Mouse (Mus musculus) brown adipose tissue, adult 24 weeks (tissue): ENCODE measurements around the gene Dtnb. TPM values are rescaled to one million over a fixed set of nuclear protein-coding genes. Genes with fewer than 3 reads are reported as not detected.

Experiments used
- H3K27ac ChIP-seq: fragments of 200-500 bp; replicated peaks from 2 replicates; pipeline ENCODE4 v1.5.1; 2012; ENCODE audit warnings: low read depth, mild to moderate bottlenecking, low read length
- H3K4me1 ChIP-seq: fragments of 200-500 bp; 2 replicates; pipeline ENCODE4 v1.6.1; 2012; ENCODE audit warnings: low read length, mixed read lengths; ENCODE audit not compliant: control insufficient read depth, insufficient read depth, insufficient read length
- H3K4me3 ChIP-seq: fragments of 200-500 bp; 2 replicates; pipeline ENCODE4 v1.5.1; 2012; ENCODE audit warnings: low read depth, mild to moderate bottlenecking, low read length, moderate library complexity; ENCODE audit not compliant: insufficient read depth
- polyA plus RNA-seq: library from polyadenylated mRNA; stranded (reverse); fragments of >200 nt; gene quantifications from 2 replicates; pipeline ENCODE4 v1.2.4, GENCODE M21; 2012; ENCODE audit not compliant: missing spikeins, insufficient read depth, insufficient read length

Dtnb gene
- polyA plus RNA-seq, 1 experiment = 2.0 TPM

DNA sequence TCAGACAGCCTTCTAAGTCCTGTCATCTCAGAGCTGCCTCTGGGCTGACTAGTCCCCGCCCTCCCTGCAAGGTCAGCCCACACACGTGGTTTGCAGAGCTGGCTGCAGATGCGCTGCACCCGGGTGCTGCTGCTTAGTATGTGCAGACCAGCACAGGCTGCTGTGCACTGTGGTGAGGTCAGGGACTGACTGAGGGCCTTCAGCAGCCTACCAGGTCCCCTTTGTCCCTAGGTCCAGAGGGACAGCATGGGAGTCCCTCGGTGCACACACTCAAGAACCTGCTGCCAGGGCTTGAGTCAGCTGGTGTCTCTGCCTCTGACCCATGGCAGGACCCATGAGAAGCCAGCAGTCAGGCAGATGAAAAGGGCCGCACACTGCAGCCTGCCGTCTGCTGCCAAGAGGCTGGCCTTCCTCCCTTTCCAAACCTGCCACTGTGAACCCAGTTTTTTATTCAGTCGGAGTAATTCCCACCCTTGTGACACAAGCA is 208.3 kb downstream of the Dtnb start:
- Histone ChIP-seq H3K4me1 (peaks cover 16% of the 10 kb centered on the region), H3K27ac (peak overlapping the region; percentile 32), H3K4me3 (no peak overlapping the region)

DNA sequence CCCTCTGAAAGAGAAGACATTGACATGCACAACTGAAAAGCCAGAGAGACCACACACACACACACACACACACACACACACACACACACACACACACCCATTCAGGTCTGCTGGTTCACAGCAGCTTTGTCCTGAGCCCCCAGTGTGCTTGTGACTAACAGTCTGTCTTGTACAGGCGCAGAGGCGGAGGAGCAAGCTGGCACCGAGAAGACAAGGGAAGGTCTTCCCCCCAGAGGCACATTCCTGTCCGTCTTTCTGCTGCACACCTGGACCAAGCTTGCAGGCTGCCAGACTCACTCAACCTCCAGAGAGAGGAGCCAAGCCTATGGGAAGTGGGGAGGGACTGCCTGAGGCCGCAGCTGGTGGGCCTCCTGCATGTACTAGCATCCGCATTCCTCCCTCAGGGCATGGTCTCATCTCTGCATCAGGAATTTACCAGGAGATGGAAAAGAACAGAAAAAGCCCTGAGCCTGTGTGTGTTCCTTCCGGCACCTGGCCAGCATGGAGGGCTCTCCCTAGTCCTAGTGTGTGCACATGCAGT is 208.8 kb downstream of the Dtnb start:
- no peak overlapping the region for H3K4me3 ChIP-seq
- H3K27ac ChIP-seq = peak overlapping the region; percentile 32
- peaks cover 16% of the 10 kb centered on the region for H3K4me1 ChIP-seq

DNA sequence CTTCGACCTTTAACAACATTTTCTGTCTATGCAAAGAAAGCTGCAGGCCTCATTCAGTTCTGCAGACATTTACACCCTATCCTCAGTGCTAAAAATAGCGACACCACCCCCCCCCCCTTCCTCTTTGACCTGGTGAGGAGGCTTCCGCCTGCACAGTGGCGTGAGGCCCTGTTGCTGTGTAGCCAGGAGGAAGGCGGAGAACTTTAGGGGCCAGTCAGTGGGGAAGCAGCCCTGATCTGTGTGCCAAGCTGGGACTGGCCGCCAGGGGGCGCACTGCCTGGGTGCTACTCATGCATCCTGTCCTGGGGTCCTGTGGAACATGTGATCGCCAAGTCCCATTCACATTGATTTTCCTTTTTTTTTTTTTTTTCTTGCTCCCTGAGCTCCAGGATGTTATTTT is 209.3 kb downstream of the Dtnb start:
- Histone ChIP-seq H3K27ac (peak overlapping the region; percentile 32), H3K4me1 (peaks cover 16% of the 10 kb centered on the region), H3K4me3 (no peak overlapping the region)

DNA sequence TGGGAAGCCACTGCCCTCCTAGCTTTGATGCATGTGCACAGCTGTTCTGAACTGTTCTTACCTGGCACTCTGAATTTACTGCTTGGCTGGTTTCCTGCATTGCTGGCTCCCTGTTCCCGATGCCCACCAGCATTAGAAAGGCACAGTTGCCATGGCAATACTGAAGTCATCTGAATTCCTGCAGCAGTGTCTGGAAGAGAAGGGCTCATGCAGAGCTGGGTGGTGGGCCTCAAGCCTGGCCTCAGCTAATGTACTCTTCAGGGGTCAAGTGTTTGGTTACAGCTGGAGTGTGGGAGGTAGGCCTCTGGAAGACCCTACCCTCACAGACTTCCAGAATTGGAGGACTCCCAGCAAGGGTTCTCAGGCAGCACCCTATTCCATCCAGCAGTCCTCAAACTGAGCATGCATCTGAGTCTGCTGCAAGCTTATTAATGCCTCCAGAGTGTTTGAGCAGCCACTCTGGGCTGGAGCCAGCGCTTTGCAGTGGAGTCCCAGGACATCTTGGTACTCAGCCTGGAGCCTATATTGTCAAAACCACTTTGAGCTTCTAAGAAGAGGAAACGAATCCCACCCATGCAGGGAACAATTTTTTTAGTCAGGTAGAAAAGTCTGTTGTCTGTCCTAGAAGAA is 211.1 kb downstream of the Dtnb start:
- Histone ChIP-seq H3K27ac (no peak overlapping the region), H3K4me3 (no peak overlapping the region), H3K4me1 (peaks cover 16% of the 10 kb centered on the region)

DNA sequence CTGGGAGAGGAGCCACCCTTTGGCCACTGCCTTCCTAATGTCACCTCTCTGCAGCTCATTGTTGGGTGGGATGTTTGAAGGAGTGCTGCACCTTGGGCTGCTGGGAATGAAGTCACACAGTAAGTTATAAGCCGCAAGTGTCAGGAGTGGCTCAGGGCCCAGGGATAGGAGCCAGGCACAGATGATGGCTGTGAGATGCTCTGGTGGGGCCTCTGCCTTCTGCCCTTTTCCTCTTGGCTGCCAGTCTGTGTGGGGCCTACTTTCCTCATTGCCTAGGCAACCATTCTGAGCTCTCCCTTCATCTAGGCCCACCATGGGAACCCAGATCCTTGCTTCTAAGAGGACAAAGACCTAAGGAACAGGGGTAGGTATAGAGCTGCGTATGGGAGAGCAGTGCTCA is 212.1 kb downstream of the Dtnb start:
- H3K27ac ChIP-seq = no peak overlapping the region
- H3K4me1 ChIP-seq = peaks cover 16% of the 10 kb centered on the region
- H3K4me3 ChIP-seq = no peak overlapping the region

DNA sequence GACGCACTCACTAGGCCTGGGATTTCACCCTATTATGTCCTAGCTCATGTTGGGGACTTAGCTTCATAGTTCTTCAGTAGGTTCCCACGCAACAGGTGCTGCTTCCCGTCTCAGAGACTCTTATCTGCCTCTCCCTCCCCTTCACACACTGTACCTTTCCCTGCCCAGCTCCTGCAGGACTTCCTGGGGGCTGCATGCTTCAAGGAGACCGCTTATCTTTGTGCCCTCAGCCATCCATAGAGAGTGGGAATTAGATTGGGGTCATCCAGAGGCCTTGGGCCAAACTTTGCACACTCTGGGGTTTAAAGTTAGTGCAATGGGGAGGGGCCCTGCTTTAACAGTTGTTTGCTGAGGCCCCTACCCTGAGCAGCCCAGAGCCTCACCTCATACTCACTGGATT is 212.5 kb downstream of the Dtnb start:
- H3K4me1 ChIP-seq = peaks cover 13% of the 10 kb centered on the region
- no peak overlapping the region for H3K27ac ChIP-seq
- H3K4me3 ChIP-seq = no peak overlapping the region

DNA sequence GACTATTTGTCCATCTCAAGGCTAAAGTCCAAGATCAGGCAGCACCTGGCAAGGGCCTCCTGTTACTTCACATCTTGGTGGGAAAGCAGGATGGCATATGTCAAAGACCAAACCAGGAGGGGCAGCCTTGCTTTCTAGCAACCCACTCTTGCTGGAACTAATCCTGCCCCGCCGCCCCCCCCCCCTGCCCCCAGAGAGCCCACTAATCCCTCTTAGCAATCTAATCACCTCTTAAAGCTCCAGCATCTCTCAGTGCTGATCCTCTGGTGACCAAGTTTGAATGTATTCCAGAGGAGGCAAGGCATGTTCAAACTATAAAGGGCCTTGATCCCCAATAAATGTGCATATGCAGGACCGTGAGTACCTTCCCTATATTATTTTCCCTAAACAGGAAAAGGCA is 214.9 kb downstream of the Dtnb start:
- Histone ChIP-seq H3K4me1 (peaks cover 3% of the 10 kb centered on the region), H3K4me3 (no peak overlapping the region), H3K27ac (no peak overlapping the region)

DNA sequence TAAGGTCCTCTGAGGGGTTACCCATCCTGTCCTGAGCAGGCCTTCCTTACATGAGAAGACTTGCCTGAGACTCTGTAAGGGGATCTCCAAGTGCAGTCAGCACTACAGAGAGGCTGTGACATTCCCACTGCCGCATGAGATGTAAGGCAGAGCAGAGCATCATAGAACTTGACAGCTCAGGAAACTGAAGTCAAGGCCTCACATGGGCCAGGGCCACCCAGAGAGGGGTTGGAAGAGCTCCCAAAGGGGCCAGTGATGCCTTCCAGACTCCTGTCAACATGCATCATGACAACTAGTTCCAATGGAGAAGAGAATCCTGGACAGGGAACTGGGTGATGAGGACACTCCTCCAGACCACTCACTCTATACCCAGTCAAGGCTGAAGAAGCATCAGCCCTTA is 215.4 kb downstream of the Dtnb start:
- peaks cover 3% of the 10 kb centered on the region; the same call in 1 of the 2 replicates for H3K4me1 ChIP-seq
- no peak overlapping the region for H3K27ac ChIP-seq
- no peak overlapping the region for H3K4me3 ChIP-seq

DNA sequence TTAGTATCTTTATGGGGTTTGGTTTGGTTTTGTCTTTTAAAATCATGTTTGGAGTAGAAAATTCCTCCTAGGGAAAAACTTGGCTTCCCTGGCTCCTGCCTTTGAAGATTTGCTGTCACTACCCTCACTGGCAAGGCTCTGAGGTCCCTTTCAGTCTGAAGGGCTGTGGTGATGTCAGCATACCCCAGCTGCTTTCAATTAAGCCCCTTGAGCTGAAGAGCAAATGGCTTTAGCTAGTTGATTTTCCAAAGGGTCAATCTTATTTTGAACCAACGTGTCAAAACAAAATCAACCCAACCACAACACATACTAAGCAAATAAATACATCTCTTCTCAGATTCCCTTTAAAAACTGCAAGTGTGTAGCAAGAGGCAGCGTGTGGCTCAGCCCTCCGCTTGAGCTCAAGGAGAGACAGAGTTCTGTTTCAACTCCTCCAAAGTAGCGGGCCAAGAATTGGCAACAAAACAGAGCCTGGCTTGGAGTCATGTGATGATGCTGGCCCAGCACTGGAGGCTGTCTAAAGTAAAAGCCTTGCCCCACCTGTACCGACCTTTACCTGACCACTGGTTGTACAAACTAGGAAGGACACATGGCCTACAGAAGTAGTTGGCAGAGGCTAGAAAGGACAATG is 216.4 kb downstream of the Dtnb start:
- Histone ChIP-seq H3K4me3 (no peak overlapping the region), H3K4me1 (peaks cover 3% of the 10 kb centered on the region; the same call in 1 of the 2 replicates), H3K27ac (no peak overlapping the region)

DNA sequence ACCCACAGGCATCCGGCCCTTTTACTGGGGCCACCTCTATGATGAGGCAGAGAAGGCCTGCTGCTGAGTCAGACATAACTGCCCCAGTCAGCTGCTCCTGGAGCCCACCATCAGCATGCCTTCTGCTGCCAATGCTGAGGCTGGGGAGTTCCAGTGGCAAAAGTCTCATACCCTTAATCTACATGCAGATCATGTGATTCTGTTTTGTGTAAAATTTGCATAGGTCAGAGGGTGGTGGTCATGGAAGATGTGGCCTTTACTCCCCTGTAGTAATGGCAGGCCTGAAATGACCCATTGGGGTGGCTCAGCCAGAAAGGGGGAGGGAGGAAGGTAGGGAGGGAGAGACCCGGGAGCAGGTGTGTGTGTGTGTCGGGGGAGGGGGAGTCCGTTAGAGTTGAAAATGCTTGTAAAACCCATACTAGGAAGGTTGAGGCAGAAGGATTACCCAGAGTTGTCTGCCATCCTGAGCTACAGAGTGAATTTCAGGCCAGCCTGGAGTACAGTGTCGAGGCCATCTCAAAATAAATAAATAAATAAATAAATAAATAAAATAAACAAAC is 217.5 kb downstream of the Dtnb start:
- no peak overlapping the region for H3K4me3 ChIP-seq
- H3K4me1 ChIP-seq = peaks cover 3% of the 10 kb centered on the region; the same call in 1 of the 2 replicates
- H3K27ac ChIP-seq = no peak overlapping the region

DNA sequence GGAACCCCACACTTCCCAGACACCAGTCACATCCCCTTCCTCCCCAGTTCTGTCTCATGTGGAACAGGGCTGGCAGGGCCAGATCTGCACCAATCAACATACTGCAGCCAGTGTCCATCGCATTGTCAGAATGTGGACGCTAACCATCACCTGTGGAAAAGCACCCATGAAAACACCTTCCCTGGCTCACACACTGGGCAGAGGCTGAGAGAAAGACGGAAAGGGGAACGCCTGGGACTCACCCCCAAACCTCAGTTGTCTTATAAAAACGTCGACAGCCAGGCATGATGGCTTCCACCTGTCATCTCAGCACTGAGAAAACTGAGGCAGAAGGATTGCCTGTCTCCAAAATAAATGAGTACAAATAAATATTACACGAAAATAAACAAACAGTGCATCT is 219.1 kb downstream of the Dtnb start:
- 0 out of 2 replicates have a peak overlapping the region, but pooled peaks have one; percentile 8 for H3K4me3 ChIP-seq
- H3K27ac ChIP-seq = no peak overlapping the region
- H3K4me1 ChIP-seq = peaks cover 3% of the 10 kb centered on the region; the same call in 1 of the 2 replicates

DNA sequence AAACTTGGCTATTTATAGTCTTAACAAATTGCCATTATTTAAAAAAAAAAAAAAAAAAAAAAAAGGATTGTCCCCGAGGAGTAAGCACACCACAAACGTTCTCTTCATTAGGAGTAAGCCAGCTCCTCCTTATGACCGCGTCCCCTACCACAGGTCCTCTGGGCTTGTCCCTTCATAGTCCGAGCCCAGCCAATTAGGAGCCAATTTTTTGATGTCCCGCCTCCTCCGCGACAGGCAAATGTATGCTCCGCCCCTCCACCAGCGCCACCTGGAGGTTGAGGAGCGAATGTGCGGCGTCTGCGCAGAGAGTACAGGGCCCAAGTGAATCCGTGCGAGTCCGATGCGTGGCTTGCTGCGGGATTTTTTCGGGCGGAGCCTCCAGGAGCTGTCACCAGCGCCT is 219.6 kb downstream of the Dtnb start:
- no peak overlapping the region for H3K27ac ChIP-seq
- H3K4me1 ChIP-seq = peaks cover 3% of the 10 kb centered on the region; the same call in 1 of the 2 replicates

DNA sequence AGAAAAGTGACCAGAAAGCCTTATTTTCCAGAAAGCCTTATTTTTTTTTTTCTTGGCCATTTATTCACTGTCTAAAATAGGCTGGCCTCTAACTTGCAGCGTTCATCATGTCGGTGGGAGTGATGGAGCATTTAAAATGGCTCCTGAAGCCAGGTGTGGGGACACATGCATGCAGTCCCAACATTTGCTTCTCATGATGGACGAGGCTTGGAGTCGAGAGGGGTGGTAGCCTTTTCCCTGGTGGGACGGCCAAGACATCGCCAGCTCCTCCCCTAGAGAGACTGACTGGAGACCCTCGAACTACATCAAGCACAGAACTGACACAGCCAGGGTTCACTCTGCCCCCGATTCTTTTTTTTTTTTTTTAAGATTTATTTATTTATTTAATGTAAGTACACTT is 220.1 kb downstream of the Dtnb start:
- peak overlapping the region; percentile 54; the same call in 1 of the 2 replicates for H3K4me3 ChIP-seq
- no peak overlapping the region for H3K27ac ChIP-seq
- peaks cover 3% of the 10 kb centered on the region; the same call in 1 of the 2 replicates for H3K4me1 ChIP-seq

More for the DNA sequence above, 219.6 kb downstream of the Dtnb start:
- peak overlapping the region; percentile 54 for H3K4me3 ChIP-seq

DNA sequence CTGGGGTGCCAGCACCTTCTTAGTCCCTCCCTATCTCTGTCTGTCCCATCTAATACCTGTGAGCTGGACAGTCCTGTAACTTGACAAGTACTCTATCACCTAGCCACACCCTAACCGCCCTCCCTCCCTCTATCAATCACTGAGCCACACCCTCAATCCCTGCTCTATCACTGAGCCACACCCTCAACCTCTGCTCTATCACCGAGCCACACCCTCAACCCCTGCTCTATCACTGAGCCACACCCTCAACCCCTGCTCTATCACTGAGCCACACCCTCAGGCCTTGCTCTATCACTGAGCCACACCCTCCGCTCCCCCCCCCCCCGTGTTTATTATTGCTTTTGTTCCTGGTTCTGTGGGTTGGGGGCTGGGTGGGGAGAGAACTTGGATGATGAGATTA is 223.4 kb downstream of the Dtnb start:
- Histone ChIP-seq H3K4me1 (peaks cover 3% of the 10 kb centered on the region; the same call in 1 of the 2 replicates), H3K27ac (no peak overlapping the region), H3K4me3 (no peak overlapping the region)

DNA sequence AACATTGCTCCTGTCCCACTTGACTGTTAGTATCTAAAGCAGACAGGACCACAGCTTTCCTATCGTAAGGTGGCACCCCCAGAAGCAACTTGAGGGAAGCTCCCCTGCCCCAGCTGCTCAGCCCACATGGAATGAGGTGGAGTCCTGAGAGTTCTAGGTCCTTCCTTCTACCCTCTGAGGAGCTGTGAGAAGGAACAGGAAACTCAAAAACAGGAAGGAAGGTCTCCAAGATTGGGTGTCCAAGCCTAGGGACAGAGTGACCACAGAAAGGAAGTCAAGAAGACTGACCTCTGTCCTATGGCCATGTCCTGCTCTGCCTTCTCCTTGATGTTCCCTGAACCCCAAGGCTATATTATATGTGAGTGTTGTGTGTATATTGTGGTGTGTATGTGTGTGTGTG is 227.4 kb downstream of the Dtnb start:
- Histone ChIP-seq H3K27ac (no peak overlapping the region), H3K4me3 (no peak overlapping the region), H3K4me1 (no peaks in the 10 kb centered on the region)
